Mouse (Mus musculus): ENCODE measurements at regions not wholly inside any gene's neighbourhood (a gene's known extent, or its start where the extent isn't known, plus 50 kb on each side); places are given as distances from the start of the nearest gene placed in this dataset.

- no peak for DNase-seq
These were observed 67.4 kb downstream of the Avpr1a start for GRCm38 (mm10) chr10:122515698-122516097.

DNA sequence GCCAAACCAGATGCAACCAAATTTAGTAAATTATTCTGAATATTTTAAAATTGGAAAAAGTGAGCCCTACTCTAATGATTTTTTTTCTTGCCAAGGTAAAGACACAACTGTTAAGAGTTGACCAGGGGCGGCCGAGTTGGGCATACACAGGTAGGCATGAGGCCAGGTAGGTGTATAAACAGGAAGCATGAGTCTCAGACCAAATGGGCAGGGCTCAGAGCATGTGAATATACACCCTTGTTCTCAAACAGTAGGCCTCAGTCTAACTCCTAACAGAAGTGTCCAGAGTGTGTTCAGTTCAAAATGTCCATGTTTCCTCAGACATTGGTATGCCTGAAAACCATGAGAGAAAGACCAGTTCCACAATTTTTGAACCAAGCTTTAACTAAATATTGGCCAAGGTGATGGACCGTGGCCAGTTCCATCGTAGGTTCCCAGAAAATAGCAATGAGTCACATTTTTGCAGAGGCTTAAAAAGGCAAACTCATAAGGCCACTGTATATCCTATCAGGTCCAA, 71.0 kb downstream of the Avpr1a start:
- no peak for DNase-seq

GRCm38 (mm10) chr10:122519981-122520380, 71.7 kb downstream of the Avpr1a start:
- no peak for DNase-seq

DNA sequence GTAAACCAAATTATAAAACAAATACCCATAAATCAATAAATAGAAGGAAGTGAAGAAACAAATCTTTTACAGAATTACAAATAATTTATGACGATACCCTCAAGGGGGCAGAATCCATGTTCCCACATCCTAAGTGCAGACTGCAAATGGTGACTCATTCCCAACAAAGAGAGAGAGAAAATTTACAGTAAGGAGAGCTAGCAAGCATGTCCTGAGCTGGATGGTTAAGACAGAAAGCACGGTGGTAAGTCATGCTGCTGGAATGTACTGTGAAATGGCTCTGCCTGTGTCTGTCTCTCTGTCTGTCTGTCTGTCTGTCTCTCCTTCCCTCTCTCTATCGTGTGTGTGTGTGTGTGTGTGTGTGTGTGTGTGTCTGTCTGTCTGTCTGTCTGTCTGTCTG, 74.3 kb downstream of the Avpr1a start:
- DNase-seq: no peak

DNA sequence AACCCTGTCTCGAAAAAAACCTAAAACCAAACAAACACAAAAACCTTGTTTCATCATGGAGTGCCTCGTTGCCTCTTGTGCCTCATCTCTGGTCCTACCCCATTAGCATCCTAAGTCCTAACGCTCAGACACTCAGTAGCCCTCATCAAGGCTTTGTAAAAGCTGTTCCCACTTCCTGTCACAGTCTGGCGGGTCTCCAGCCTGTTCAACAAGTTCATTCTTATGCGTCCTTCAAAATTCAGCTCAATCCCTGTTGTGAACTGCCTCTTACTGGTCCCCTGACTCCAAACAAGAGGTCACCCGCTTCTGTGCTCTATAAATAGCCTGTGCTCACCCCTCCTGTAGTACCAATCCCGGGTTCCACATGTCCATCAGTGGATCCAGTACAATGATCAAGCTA, 77.1 kb downstream of the Avpr1a start:
- DNase-seq: no peak

GRCm38 (mm10) chr10:122525807-122526206, 77.5 kb downstream of the Avpr1a start:
- no peak for DNase-seq

GRCm38 (mm10) chr10:122528222-122528621, 79.9 kb downstream of the Avpr1a start:
- no peak for DNase-seq

DNA sequence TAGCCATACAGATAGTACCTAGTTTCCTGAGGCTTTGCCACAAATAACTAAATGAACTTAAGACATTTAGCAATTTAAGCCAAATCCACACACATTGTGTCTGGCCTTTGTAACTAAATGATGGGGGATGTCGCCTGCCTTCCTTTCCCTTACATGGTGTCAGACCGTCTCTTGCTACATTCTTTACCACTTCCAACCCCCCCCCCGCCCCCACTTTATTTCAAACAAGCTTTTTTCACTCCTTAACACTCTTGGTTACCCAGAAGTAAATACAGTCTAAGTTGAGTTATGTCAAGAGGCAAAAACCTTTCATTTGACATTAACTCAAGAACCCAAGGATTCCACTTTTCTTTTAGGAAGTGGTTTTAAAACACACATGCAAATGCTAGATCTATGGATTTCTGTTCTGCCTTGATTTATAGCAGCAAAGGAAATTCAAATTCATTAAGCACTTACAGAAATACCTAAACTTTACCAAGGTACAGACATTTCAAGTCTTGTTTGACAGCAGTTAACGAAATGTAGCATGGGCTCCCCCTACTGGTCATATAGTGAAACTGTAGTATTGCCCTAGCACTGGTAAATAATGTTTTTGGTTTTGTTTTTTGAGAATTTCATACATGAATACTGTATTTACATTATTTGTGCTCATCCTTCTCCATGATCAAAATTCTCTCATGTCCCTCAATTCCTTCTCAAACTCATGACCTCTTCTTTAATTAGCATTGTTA, 80.8 kb downstream of the Avpr1a start:
- no peak for DNase-seq

DNA sequence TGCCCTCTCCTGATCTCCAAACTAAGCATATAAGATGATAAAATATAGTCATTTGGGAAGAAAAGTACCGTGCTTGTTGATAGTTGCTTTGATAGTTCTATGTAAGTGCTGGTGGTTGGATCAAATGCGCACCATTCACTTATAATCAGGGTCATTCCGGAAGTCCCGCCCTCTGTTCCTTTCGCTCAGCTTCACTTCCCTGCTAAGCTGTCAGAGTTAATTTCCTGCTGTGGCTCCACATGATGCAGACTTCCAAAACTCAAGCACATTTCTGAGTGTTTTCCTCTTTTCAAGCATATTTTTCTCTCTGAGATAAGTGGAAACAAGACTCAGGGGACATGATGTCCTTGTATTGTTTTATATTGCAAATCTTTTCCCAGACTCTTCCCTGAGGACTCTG, 86.4 kb downstream of the Avpr1a start:
- no peak for DNase-seq

DNA sequence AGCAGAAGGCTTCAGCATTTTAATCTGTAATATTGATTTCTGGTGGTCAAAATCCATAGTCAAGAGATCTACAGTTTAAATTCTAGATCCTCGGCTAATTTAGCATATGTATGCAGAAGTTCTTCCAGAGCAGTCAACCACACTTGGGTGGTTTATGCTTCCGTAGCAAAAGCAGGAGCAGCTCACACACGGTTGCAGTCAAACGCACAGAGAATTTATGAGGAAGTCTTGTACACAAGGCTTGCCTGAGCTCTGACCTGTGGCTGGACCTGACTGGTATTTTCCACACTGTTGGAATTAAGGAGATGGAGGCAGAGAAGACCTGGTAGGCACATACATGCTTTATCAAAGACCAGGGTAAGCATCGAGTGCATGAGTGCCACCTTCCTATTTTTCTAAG, 86.8 kb downstream of the Avpr1a start:
- no peak for DNase-seq

GRCm38 (mm10) chr10:122539655-122540054, 91.4 kb downstream of the Avpr1a start:
- DNase-seq: peak; percentile 50

- DNase-seq: no peak
These were observed 94.3 kb downstream of the Avpr1a start for GRCm38 (mm10) chr10:122542573-122542972.

GRCm38 (mm10) chr10:122544096-122544720, 95.9 kb downstream of the Avpr1a start:
- DNase-seq: peak; percentile 29

DNA sequence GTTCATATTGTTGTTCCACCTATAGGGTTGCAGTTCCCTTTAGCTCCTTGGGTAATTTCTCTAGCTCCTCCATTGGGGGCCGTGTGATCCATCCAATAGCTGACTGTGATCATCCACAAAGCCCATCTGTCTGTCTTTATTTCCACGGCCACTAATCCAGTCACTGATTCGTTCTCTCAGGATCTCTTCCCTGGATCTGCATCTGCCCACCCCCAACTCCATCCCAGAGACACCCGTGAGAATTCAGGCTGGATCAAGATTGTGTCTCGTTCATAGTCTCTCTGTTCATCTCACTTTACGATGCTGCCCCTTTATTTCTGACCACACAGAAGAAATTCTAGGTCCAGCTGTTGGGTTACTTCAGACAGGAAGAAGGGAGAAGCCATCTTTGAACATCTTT, 96.7 kb downstream of the Avpr1a start:
- no peak for DNase-seq

DNA sequence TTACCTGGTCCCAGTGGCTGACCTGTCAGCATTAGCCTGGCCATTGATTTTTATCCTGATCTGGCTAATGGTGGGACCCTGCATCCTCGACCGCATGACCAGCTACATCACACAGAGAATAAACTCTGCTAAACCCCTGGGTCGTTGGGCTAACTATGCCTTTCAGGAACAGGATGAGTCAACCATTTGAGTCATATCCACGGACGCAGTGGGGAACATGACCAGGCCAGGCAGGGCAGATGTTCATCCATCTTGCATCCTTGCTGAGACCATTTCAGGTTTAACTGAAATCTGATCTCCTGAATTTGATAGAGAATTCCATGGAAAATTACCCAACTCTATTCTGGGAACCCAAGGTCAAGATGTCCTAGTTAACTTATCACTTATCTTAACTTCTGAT, 103.3 kb downstream of the Avpr1a start:
- DNase-seq: no peak

DNA sequence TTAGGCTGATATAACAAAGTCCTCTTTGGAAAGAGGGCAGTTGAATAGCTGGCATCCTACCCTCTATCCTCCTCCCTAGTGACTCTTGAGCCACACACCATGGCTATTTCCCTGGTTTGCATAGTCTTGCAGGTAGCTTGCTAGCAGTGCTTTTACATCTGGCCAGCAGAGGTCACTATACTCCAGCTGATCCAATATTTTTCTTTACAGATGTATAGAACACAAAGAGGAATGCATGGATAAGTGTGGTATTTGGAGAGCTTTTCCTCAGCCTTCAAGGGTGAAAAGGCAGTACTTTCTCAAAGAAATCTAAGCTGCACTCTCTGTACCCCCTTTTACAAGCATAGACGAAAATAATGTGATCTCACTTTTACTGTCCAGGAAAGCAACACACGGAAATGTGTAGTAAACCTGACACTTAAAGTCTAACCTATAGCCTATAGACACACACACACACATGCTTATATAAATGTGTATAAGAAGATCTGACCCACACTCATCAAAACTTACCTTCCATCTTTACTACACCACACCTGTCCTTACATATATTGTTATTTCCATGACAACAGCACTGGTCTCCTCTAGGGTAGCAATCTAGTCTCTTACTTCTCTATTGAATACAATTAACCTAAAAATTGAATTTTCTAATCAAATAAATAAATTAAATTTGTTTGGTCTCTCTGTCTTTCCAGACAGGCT, 105.0 kb downstream of the Avpr1a start:
- DNase-seq: peak; percentile 8

GRCm38 (mm10) chr10:122553851-122554250, 105.6 kb downstream of the Avpr1a start:
- no peak for DNase-seq

- no peak for DNase-seq
These were observed 110.4 kb downstream of the Avpr1a start for GRCm38 (mm10) chr10:122558660-122559059.

- DNase-seq: no peak
These were observed 111.8 kb downstream of the Avpr1a start for GRCm38 (mm10) chr10:122560001-122560695.

- DNase-seq: no peak
These were observed 113.6 kb downstream of the Avpr1a start for GRCm38 (mm10) chr10:122561924-122562323.

DNA sequence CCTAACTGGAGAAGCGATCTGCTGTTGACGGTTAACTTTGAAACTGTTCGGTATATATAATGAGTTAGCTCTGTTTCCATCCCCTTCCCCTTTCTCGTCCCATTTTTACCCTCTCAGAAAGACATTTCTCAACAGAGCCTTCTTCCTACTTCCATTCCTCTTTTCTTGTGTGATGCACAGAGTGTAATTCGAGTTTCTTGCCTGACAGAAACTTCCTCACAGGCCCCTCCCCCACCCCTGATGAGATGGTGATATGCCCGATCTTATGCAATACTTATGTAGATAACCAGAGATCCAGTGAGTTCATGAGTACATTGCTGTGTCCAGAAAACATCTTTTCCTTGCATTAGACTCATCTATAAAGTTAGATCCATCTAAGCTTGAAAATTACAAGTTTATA, 114.2 kb downstream of the Avpr1a start:
- DNase-seq: no peak

DNA sequence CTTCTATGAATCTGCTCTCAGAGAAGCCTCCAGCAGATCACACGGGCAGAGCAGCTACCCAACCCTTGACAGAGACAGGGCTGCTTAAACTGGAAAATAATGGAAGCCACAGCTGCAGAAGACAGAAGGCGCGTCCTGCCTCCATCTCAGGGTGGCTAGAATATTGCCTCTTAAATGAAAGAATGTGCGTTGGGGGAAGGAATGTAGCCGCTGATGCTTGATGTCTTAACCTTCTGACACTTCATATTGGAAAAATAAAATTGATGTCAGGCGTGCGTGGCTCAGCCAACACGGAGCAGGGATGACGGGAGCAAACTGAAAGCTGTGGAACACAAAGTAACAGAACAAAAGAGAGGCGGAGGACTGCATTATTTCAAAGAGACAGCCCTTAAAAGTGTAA, 114.6 kb upstream of the Ppm1h start:
- DNase-seq: no peak

GRCm38 (mm10) chr10:122564473-122564872, 114.1 kb upstream of the Ppm1h start:
- DNase-seq: no peak
